Mouse (Mus musculus) midbrain, embryonic 12.5 days (tissue): ENCODE measurements around the gene Napsa. TPM values are rescaled to one million over a fixed set of nuclear protein-coding genes. Genes with fewer than 3 reads are reported as not detected.
A peak's percentile ranks its signal among the peaks of the same experiment; 100 is the strongest.

Source experiments
- ATAC-seq: fragments of 200-750 bp; cut with Nextera tagmentation; 2 replicates; pipeline ENCODE4 v1.8.0; 2017; ENCODE audit warnings: low read depth, moderate TSS enrichment, moderate library complexity; ENCODE audit not compliant: low FRiP score
- H3K27ac ChIP-seq: fragments of 300-500 bp; sonication (generic); replicated peaks from 2 replicates; pipeline ENCODE4 v1.5.1; 2016; ENCODE audit warnings: mild to moderate bottlenecking
- H3K27me3 ChIP-seq: fragments of 300-500 bp; sonication (generic); 2 replicates; pipeline ENCODE4 v1.6.1; 2016; ENCODE audit warnings: mild to moderate bottlenecking
- H3K36me3 ChIP-seq: fragments of 300-500 bp; sonication (generic); 2 replicates; pipeline ENCODE4 v1.6.1; 2016
- H3K4me1 ChIP-seq: fragments of 300-500 bp; sonication (generic); 2 replicates; pipeline ENCODE4 v1.6.1; 2016
- H3K4me2 ChIP-seq: fragments of 300-500 bp; sonication (generic); replicated peaks from 2 replicates; pipeline ENCODE4 v1.6.1; 2016; ENCODE audit warnings: mild to moderate bottlenecking, moderate library complexity
- H3K4me3 ChIP-seq: fragments of 300-500 bp; sonication (generic); 2 replicates; pipeline ENCODE4 v1.5.1; 2016; ENCODE audit warnings: mild to moderate bottlenecking
- H3K9ac ChIP-seq: fragments of 300-500 bp; sonication (generic); replicated peaks from 2 replicates; pipeline ENCODE4 v1.6.1; 2016; ENCODE audit warnings: mild to moderate bottlenecking, moderate library complexity
- H3K9me3 ChIP-seq: fragments of 300-500 bp; sonication (generic); 2 replicates; pipeline ENCODE4 v1.6.1; 2016; ENCODE audit warnings: mild to moderate bottlenecking
- WGBS: fragments of 180-500 bp; shearing (Covaris S2); methylation state at CpG from one replicate; pipeline ENCODE4 v1.1.7; 2016; 5-methylcytosine and 5-hydroxymethylcytosine counted together
- polyA plus RNA-seq: library from polyadenylated mRNA; unstranded; fragments of >200 nt; fragmentation: Nextera tagmentation; extraction: Ambion mirVana; gene quantifications from 2 replicates; pipeline ENCODE4 v1.2.1, GENCODE M21; 2016

Napsa gene
- polyA plus RNA-seq, 1 experiment from 2014 or later: 0.45 TPM

DNA sequence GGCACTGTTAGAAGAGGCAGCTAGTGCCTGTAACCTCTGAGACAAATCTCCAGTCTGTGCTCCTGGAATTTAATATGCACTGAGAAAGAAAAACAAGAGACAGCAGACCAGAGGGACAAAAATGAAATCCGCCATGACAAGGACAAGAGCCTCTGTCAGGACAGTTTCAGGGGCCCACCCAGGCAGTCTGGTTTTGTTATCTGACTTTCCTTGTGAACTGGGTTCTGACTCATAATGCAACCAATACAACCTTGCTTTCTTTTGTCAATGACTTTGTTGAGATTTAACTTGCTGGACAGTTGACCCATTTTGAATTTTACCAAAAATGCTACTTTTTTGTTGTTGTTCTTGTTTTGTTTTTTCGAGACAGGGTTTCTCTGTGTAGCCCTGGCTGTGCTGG lies 14.6 kb upstream of the Napsa start:
- H3K9ac ChIP-seq: no peak overlapping the region
- H3K4me2 ChIP-seq: no peak overlapping the region
- no peaks in the 10 kb centered on the region for H3K36me3 ChIP-seq
- ATAC-seq: no peak
- peaks cover 10% of the 10 kb centered on the region for H3K4me1 ChIP-seq
- H3K4me3 ChIP-seq: no peak overlapping the region
- H3K27ac ChIP-seq: no peak overlapping the region
- H3K27me3 ChIP-seq: peaks cover 8% of the 10 kb centered on the region; the same call in 1 of the 2 replicates
- H3K9me3 ChIP-seq: no peaks in the 10 kb centered on the region
- 75% methylated on average over 2 of the region's 2 CpGs for WGBS

DNA sequence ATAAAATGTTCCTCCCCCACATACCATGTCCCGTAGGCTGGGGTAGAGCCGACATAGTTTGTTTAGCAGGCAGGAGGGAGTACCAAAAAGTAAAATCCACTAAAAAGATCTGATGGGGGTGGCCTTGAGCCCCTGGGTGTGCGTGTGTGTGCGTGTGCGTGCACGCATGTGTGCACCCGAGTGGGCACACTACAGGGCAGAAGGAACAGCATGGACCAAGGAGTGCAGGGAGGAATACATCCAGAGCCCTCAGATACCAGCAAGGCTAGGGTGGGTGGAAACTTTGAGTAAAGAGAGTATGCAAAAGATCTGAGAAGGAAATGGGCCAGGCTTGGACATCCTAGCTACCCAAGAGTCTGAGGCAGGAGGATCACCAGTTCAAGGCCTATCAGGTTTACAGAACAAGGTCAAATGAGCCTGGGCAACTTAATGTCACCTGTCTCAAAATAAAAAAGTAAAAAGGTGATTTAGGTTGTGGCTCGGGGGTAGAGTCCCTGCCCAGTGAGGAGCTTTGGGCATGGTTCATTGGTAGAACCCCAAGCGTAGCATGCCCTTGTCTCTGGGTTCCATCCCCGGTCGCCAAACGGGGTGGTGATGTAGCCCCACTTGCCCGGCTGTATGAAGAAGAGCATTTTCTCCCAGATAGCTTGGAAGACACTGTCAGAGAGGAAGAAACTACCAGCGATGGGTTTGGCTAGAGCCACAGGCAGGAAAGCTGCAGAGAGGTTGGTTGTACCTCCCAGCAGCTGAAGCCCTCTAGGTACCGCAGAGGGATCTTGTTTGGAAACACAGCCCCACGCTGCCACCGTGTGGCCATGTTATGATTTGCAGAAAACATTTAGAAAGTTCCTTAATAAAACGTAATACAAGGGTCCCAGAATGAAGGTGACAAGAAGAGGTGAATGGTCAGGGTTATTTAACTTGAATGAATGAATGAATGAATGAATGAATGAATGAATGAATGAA lies 11.5 kb upstream of the Napsa start:
- Histone ChIP-seq H3K4me2 (no peak overlapping the region), H3K4me1 (no peaks in the 10 kb centered on the region), H3K4me3 (no peak overlapping the region), H3K9ac (no peak overlapping the region), H3K27me3 (peaks cover 2% of the 10 kb centered on the region; the same call in 1 of the 2 replicates), H3K36me3 (no peaks in the 10 kb centered on the region), H3K9me3 (no peaks in the 10 kb centered on the region), H3K27ac (no peak overlapping the region)
- ATAC-seq: peak; percentile 41; the same call in 1 of the 2 replicates
- 52% methylated on average over 18 of the region's 18 CpGs for WGBS

DNA sequence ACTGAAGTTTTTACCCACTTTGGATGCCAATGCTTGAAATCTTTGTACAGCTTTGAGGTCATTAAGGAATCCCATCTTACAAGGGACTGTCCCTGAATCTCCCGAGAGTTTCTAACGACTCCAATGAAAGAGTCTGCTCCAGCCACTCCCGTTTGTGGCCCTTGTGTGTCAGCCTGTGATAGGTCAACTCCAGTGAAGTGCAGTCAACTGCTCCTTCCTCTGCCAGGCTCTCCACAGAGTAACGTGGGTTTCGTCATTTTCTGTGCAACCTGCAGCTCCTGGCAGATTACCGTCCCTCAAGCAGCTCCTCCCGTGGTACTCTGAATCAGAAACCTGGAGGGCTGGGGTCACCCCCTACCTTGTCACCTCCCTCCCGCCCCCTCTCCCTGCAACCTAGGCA lies 8.9 kb upstream of the Napsa start:
- Histone ChIP-seq H3K4me3 (no peak overlapping the region), H3K4me1 (no peaks in the 10 kb centered on the region), H3K9ac (no peak overlapping the region), H3K27ac (no peak overlapping the region), H3K36me3 (no peaks in the 10 kb centered on the region), H3K27me3 (no peaks in the 10 kb centered on the region), H3K4me2 (no peak overlapping the region), H3K9me3 (no peaks in the 10 kb centered on the region)
- WGBS: 53% methylated on average over 8 of the region's 8 CpGs
- ATAC-seq: no peak

DNA sequence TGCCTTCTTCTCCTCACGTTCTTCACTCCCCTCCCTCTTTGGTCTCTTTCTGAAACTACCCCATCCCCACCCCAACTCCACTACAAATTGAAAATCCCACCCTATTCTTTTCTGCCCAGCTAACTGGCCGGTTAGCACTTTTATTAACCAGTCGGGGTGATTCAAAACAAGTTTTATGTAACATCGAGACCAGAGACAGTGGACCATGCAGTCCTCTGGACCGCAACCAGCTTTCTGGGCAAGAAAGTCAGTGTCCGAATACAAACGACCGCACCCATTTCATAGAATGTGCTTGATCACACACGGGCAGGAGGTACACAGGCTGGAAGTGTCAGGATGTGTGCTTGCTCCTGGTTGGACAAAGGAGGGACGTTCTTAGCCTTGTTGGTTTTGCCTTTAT lies 7.7 kb upstream of the Napsa start:
- no peak for ATAC-seq
- Histone ChIP-seq H3K4me1 (no peaks in the 10 kb centered on the region), H3K27ac (no peak overlapping the region), H3K9me3 (no peaks in the 10 kb centered on the region), H3K36me3 (no peaks in the 10 kb centered on the region), H3K4me2 (no peak overlapping the region), H3K27me3 (no peaks in the 10 kb centered on the region), H3K9ac (no peak overlapping the region), H3K4me3 (no peak overlapping the region)
- 82% methylated on average over 10 of the region's 10 CpGs for WGBS

DNA sequence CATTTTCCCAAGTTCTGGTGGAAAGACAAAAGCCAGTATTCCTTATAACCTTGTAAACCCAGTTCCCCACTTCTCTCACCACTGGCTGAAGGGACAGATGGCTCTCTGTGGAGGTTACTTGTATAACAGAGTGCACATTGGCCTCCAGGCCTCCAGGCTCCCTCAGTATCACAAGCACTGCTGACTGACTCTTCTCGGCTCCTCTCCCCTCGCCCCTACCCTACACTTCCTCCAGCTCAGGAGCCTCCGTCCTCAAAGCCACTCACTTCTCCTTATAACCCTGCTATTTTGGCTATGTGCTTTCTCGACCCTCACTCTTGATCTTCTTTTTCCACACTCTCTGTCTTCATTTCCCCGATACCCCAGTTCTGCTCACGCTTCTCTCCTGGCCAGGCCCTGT lies 6.8 kb upstream of the Napsa start:
- no peaks in the 10 kb centered on the region for H3K36me3 ChIP-seq
- no peaks in the 10 kb centered on the region for H3K4me1 ChIP-seq
- H3K4me3 ChIP-seq: no peak overlapping the region
- H3K9me3 ChIP-seq: no peaks in the 10 kb centered on the region
- no peaks in the 10 kb centered on the region; the same call in 1 of the 2 replicates for H3K27me3 ChIP-seq
- no peak overlapping the region for H3K9ac ChIP-seq
- ATAC-seq: no peak
- no peak overlapping the region for H3K4me2 ChIP-seq
- WGBS: 77% methylated on average over 6 of the region's 6 CpGs
- H3K27ac ChIP-seq: no peak overlapping the region

DNA sequence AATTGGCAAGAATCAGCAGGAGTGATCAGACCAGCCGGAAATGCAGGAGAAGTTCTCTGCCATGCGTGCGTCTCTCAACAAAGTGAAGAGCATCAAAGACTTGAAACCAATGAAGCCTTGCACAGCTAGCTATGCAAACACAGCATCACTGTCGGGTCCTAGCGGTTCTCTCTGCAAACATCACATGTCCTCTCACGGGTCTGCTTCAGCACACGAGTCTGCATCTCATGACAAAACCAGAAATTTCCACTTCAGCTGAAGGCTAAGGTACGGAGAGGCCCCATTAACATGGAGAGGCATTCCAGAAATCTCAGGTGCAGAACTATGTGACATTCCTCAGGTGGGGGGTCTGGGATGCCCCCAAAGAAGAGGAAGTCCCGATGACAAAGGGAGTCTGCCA lies 3.4 kb upstream of the Napsa start:
- no peak overlapping the region for H3K4me2 ChIP-seq
- no peak for ATAC-seq
- H3K9ac ChIP-seq: no peak overlapping the region
- H3K9me3 ChIP-seq: no peaks in the 10 kb centered on the region
- WGBS: 75% methylated on average over 9 of the region's 9 CpGs
- H3K27ac ChIP-seq: no peak overlapping the region
- H3K36me3 ChIP-seq: no peaks in the 10 kb centered on the region
- peaks cover 3% of the 10 kb centered on the region; the same call in 1 of the 2 replicates for H3K4me1 ChIP-seq
- no peak overlapping the region for H3K4me3 ChIP-seq
- H3K27me3 ChIP-seq: no peaks in the 10 kb centered on the region; the same call in none of the 2 replicates

DNA sequence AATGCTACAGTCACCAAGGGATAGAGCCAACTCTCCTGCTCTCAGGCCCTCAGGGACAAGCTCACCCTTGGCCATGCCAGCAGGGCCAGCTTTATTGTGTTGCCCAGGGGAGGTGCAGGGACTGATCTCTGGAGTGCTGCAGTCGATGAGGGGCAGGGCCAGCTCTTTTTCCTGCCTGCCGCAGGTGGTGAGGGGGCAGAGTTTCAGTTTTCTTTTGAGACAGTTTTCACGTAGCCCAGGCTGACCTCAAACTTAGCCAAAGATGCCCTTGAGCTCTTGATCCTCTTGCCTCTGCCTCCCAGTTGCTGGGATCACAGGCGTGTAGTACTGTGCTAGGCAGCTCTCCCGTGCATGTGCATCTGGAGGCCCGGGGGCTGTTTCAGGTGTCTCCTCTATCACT lies 1.2 kb upstream of the Napsa start:
- Histone ChIP-seq H3K9me3 (no peaks in the 10 kb centered on the region), H3K4me3 (no peak overlapping the region), H3K4me2 (no peak overlapping the region), H3K4me1 (peaks cover 3% of the 10 kb centered on the region; the same call in 1 of the 2 replicates), H3K36me3 (no peaks in the 10 kb centered on the region), H3K27me3 (no peaks in the 10 kb centered on the region; the same call in none of the 2 replicates), H3K27ac (no peak overlapping the region), H3K9ac (no peak overlapping the region)
- no peak for ATAC-seq
- 84% methylated on average over 6 of the region's 6 CpGs for WGBS

DNA sequence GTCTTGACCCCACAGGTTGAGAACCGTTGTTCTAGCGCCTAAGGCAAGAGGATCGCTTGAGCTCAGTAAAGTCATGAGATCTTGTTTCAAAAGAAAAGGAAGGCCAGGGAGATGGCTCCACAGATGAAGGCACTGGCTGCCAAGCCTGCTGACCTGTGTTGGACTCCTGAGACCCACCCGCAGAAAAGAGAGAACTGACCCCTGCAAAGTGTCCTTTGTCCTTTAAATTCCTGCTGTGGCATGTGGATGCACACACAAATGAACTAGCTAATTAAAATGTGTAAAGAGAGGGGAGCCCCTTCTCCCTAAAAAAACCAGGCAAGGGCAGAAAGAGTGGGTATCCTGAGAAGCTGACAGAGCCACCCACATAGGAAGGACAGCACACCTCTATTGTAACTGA lies 369 bp upstream of the Napsa start:
- no peaks in the 10 kb centered on the region; the same call in none of the 2 replicates for H3K27me3 ChIP-seq
- no peak overlapping the region for H3K27ac ChIP-seq
- no peak overlapping the region for H3K4me3 ChIP-seq
- ATAC-seq: no peak
- no peak overlapping the region for H3K9ac ChIP-seq
- H3K4me1 ChIP-seq: peaks cover 3% of the 10 kb centered on the region; the same call in 1 of the 2 replicates
- no peaks in the 10 kb centered on the region for H3K9me3 ChIP-seq
- no peak overlapping the region for H3K4me2 ChIP-seq
- WGBS: 35% methylated on average over 4 of the region's 4 CpGs
- no peaks in the 10 kb centered on the region for H3K36me3 ChIP-seq

DNA sequence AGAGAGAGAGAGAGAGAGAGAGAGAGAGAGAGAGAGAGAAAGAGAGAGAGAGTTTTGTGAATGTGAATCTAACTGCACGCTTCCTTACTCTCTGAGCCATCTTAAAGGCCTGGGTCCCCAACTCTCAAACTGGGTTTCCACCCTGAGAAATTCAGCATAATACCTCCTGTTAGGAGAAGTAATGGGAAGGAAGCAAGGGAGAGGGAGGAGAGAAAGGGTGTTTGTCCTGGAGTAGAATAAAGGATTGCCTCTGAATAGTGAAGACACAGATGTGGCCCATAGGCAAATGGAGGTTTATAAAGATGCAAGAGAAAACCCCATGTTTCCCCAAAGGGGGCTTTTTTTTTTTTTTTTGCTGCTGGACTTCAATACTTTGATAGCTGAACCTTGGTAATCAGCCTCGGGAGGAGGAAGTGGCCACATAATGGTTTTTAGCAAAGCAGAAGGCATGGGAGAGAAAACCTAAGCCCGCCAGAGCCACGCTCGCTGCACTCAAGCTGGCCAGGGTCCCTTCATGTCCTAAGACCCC lies 840 bp downstream of the Napsa start:
- Histone ChIP-seq H3K9ac (no peak overlapping the region), H3K27ac (no peak overlapping the region), H3K4me1 (peaks cover 3% of the 10 kb centered on the region; the same call in 1 of the 2 replicates), H3K4me3 (no peak overlapping the region), H3K27me3 (no peaks in the 10 kb centered on the region; the same call in none of the 2 replicates), H3K4me2 (no peak overlapping the region), H3K36me3 (no peaks in the 10 kb centered on the region), H3K9me3 (no peaks in the 10 kb centered on the region)
- 72% methylated on average over 5 of the region's 5 CpGs for WGBS
- ATAC-seq: no peak

DNA sequence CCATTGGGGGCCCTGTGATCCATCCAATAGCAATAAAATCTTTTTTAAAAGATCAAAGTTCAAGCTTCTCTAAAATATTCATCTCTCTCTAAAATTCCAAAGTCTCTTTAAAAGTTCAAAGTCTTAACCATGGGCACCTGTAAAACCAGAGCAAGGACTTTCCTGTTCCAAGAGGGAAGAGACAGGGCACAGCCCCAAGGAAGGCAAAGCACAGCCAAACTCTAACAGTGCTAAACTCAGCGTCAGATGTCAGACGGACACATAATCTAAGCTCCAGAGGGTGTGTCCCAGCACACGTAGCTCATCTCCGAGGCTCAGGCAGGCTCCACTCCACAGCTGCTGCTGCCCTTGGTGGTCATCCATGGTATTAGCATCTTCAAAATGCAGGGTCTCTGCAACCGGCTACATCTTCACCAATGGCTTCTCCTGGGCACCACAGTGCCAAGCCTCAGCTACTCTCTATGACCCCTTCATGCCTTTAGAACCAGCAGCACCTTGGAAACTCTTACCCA lies 4.2 kb downstream of the Napsa start:
- no peak overlapping the region for H3K4me3 ChIP-seq
- no peak overlapping the region for H3K9ac ChIP-seq
- no peak overlapping the region for H3K27ac ChIP-seq
- no peaks in the 10 kb centered on the region; the same call in 1 of the 2 replicates for H3K27me3 ChIP-seq
- WGBS: 49% methylated on average over 5 of the region's 5 CpGs
- H3K36me3 ChIP-seq: no peaks in the 10 kb centered on the region
- H3K4me1 ChIP-seq: peaks cover 3% of the 10 kb centered on the region; the same call in 1 of the 2 replicates
- ATAC-seq: no peak
- no peaks in the 10 kb centered on the region; the same call in 1 of the 2 replicates for H3K9me3 ChIP-seq
- H3K4me2 ChIP-seq: no peak overlapping the region

DNA sequence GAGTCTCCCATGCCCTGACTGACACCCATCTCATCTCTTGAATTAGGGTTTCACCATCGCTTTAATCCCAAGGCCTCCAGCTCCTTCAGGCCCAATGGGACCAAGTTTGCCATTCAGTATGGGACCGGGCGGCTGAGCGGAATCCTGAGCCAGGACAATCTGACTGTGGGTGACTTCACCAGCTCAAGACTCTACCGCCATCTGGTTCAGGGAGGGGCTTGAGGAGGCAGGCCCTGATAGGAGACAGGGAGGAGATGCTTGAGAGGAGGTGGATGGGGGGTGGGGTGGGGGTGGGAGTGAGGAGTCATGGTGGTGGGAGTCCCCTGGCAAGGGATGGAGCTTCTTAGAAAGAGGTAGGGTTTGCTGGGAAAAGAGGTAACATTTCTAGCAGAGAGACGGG lies 9.5 kb downstream of the Napsa start:
- H3K4me3 ChIP-seq: no peak overlapping the region
- no peak overlapping the region for H3K9ac ChIP-seq
- H3K9me3 ChIP-seq: no peaks in the 10 kb centered on the region; the same call in 1 of the 2 replicates
- H3K36me3 ChIP-seq: no peaks in the 10 kb centered on the region
- H3K4me2 ChIP-seq: no peak overlapping the region
- no peaks in the 10 kb centered on the region for H3K4me1 ChIP-seq
- ATAC-seq: no peak
- H3K27me3 ChIP-seq: peaks cover 14% of the 10 kb centered on the region
- H3K27ac ChIP-seq: no peak overlapping the region
- 78% methylated on average over 6 of the region's 6 CpGs for WGBS

DNA sequence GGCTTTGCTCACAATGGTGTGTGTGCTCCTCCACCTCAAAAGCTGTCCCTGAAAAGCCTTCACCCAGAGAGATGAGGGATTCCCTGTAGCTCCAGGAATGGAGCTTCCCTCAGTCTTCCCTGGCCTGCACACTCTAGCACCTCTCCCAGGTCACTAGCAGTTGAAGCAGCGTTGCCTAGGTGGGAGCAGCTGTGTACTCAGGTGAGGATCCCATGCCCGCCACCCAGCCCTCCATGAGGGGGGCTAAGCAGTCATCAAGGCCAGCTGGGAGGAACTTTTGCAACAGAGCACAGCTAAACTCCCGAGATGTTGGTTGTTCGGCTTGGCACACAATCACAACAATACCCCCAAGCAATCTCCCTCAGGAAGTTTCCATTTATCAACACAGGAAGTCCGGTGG lies 10.5 kb downstream of the Napsa start:
- H3K4me1 ChIP-seq: peaks cover 9% of the 10 kb centered on the region
- H3K4me2 ChIP-seq: no peak overlapping the region
- no peak overlapping the region for H3K27ac ChIP-seq
- H3K27me3 ChIP-seq: peaks cover 24% of the 10 kb centered on the region
- no peak for ATAC-seq
- H3K4me3 ChIP-seq: no peak overlapping the region
- no peaks in the 10 kb centered on the region for H3K36me3 ChIP-seq
- no peak overlapping the region for H3K9ac ChIP-seq
- no peaks in the 10 kb centered on the region; the same call in 1 of the 2 replicates for H3K9me3 ChIP-seq
- 83% methylated on average over 5 of the region's 5 CpGs for WGBS
